Mouse (Mus musculus) heart, adult 2 months (tissue): ENCODE measurements around the gene Slc10a7.

ENCODE experiments used
- CTCF ChIP-seq: fragments of 200-600 bp; IDR thresholded peaks from 2 replicates; pipeline ENCODE4 v1.8.1; 2022; ENCODE audit warnings: antibody characterized with exemption, mild to moderate bottlenecking, moderate library complexity
- EP300 ChIP-seq: fragments of 200-500 bp; IDR thresholded peaks from 2 replicates; pipeline ENCODE4 v1.6.1; 2011; ENCODE audit warnings: low read depth, low read length, control low read depth; ENCODE audit not compliant: insufficient read depth
- POLR2A ChIP-seq: fragments of 200-500 bp; IDR thresholded peaks from 2 replicates; pipeline ENCODE4 v1.6.1; 2011; ENCODE audit warnings: mild to moderate bottlenecking, low read depth, low read length, control low read depth; ENCODE audit not compliant: insufficient read depth

GRCm38 (mm10) chr8:78765556-78765955 lies 256.4 kb downstream of the Slc10a7 start:
- TF ChIP-seq CTCF (no peak), POLR2A (no peak), EP300 (no peak)
